8 mouse cellular contexts compared by ENCODE assay signal in the genomic region with DNA sequence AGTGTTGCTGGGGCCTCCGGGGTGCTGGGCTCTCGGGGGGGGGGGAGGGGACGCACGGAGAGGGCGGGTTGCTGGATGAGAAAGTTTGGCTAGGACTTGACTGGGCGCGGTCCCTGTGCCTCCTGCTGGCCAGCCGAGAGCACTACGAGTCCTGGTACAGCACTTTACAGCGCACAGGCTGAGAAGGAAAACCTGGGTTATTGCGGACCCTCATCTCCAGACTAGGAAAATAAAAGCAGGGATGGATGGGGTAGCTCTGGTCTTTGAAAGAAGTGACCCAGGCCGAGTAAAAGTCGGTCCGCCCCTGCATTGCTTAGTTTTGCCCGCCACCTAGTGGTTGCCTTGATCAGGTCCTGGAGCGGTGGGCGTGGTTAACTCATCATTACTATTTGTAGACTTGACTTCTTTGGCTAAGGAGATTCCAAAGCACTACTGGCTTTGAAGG. TPM values are rescaled to one million over a fixed set of nuclear protein-coding genes. Genes with fewer than 3 reads are reported as not detected.
DNase-seq lines count a peak whose midpoint lies in the region; ATAC-seq lines count a peak whose summit lies in the region.

No protein-coding gene starts in this region.

- peaks cover 12% of the 10 kb centered on the region for H3K4me1 ChIP-seq in hindbrain, embryonic 16.5 days (ENCODE audit: control insufficient read depth, insufficient read depth, low read depth, low read length)

- peak overlapping the region; percentile 74 for H3K4me2 ChIP-seq in hindbrain, embryonic 16.5 days (ENCODE audit: low read length)

- peaks cover 41% of the 10 kb centered on the region for H3K27me3 ChIP-seq in hindbrain, embryonic 16.5 days (replicated peaks; ENCODE audit: control insufficient read depth, insufficient read depth, low read length)

- ATAC-seq in hindbrain, embryonic 16.5 days = peak; percentile 90

- peak overlapping the region; percentile 15 for H3K9ac ChIP-seq in hindbrain, embryonic 16.5 days (ENCODE audit: low read depth, low read length)

- H3K36me3 ChIP-seq in hindbrain, embryonic 16.5 days (ENCODE audit: control insufficient read depth, insufficient read depth, low read length) = no peaks in the 10 kb centered on the region

- no peaks in the 10 kb centered on the region for H3K9me3 ChIP-seq in hindbrain, embryonic 16.5 days (ENCODE audit: control insufficient read depth, low read length)

- peak overlapping the region; percentile 41 for H3K4me3 ChIP-seq in hindbrain, embryonic 16.5 days (ENCODE audit: low read length)

- DNase-seq in ZHBTc4 (ENCODE audit: low read depth, low spot score) = peak; percentile 93
- peak; percentile 87 to 92 for DNase-seq in cerebellum, postnatal 36 days
- peak; percentile 94 for DNase-seq in gastrocnemius, adult 18-20 months (ENCODE audit: low spot score)
- DNase-seq in left cerebral cortex, adult 11 months (ENCODE audit: low spot score) = peak; percentile 76
- peak; percentile 96 for DNase-seq in lung, postnatal 36 days
- DNase-seq in retina, postnatal 1 day = peak; percentile 90
- peak; percentile 89 for DNase-seq in thymus, postnatal 4 days

- WGBS in hindbrain, embryonic 16.5 days = under 1% methylated on average over 17 of the region's 17 CpGs

- no peak overlapping the region for H3K27ac ChIP-seq in hindbrain, embryonic 16.5 days (ENCODE audit: low read depth, low read length)

RNA-seq across cellular contexts. Expression of a gene that starts 0.8 kb away (rescaled TPM):
- 10 to 100 TPM; 64.6 to 65.0 TPM for total RNA-seq in gastrocnemius, adult 18-20 months (2021)
- polyA plus RNA-seq in hindbrain, embryonic 16.5 days (2015; fragmentation: Nextera tagmentation; extraction: Ambion mirVana) = 105 and 275 TPM in 2 replicates

RNA-seq across cellular contexts. Expression of a gene that starts 30.5 kb away (rescaled TPM):
- not detected for total RNA-seq in gastrocnemius, adult 18-20 months (2021)
- polyA plus RNA-seq in hindbrain, embryonic 16.5 days (2015; fragmentation: Nextera tagmentation; extraction: Ambion mirVana) = not detected in 2 replicates

RNA-seq across cellular contexts. Expression of a gene that starts 39.3 kb away (rescaled TPM):
- total RNA-seq in gastrocnemius, adult 18-20 months (2021) = 100 to 1,000 TPM; 283 to 304 TPM
- polyA plus RNA-seq in hindbrain, embryonic 16.5 days (2015; fragmentation: Nextera tagmentation; extraction: Ambion mirVana) = 0.24 and 1.3 TPM in 2 replicates

RNA-seq across cellular contexts. Expression of a gene that starts 54.0 kb away (rescaled TPM):
- total RNA-seq in gastrocnemius, adult 18-20 months (2021) = 10 to 100 TPM; 16.1 to 24.5 TPM
- polyA plus RNA-seq in hindbrain, embryonic 16.5 days (2015; fragmentation: Nextera tagmentation; extraction: Ambion mirVana) = 17.8 and 18.8 TPM in 2 replicates
